28 mouse cellular contexts compared by ENCODE assay signal in genomic region chr1:173343934-173344333, GRCm38 (mm10). TPM values are rescaled to one million over a fixed set of nuclear protein-coding genes. Genes with fewer than 3 reads are reported as not detected.
DNase-seq lines count a peak whose midpoint lies in the region; ATAC-seq lines count a peak whose summit lies in the region.
"Had no signal": no experiment of that assay in that cellular context is flagged by ENCODE, and none has a peak within 500 bp of the region (broad histone marks: within the 10 kb centered on the region; RNA-seq: fewer than 3 reads in every experiment).

No protein-coding gene starts in this region.

- no peak overlapping the region for H3K4me3 ChIP-seq in hindbrain, embryonic 13.5 days
- H3K4me3 ChIP-seq in hindbrain, embryonic 12.5 days: no peak overlapping the region
- H3K4me3 ChIP-seq in neural tube, embryonic 13.5 days: no peak overlapping the region
- no peak overlapping the region for H3K4me3 ChIP-seq in neural tube, embryonic 15.5 days (replicated peaks)
- no peak overlapping the region for H3K4me3 ChIP-seq in forebrain, embryonic 16.5 days (replicated peaks; ENCODE audit: low read length)
- H3K4me3 ChIP-seq: gastrocnemius, adult 2 months; liver, embryonic 15.5 days; midbrain, embryonic 12.5 days had no signal

- H3K9ac ChIP-seq in hindbrain, embryonic 13.5 days: no peak overlapping the region
- H3K9ac ChIP-seq in hindbrain, embryonic 12.5 days: no peak overlapping the region
- H3K9ac ChIP-seq in neural tube, embryonic 13.5 days: no peak overlapping the region
- no peak overlapping the region for H3K9ac ChIP-seq in neural tube, embryonic 15.5 days (replicated peaks)
- no peak overlapping the region for H3K9ac ChIP-seq in forebrain, embryonic 16.5 days (replicated peaks; ENCODE audit: low read depth, low read length)
- H3K9ac ChIP-seq: liver, embryonic 15.5 days; lung, embryonic 14.5 days; midbrain, embryonic 12.5 days had no signal

- H3K36me3 ChIP-seq in hindbrain, embryonic 13.5 days: peaks cover 79% of the 10 kb centered on the region
- H3K36me3 ChIP-seq in hindbrain, embryonic 12.5 days: peaks cover 36% of the 10 kb centered on the region
- peaks cover 79% of the 10 kb centered on the region for H3K36me3 ChIP-seq in neural tube, embryonic 13.5 days
- H3K36me3 ChIP-seq in neural tube, embryonic 15.5 days: peaks cover 66% of the 10 kb centered on the region
- peaks cover 24% of the 10 kb centered on the region; the same call in 1 of the 2 replicates for H3K36me3 ChIP-seq in forebrain, embryonic 16.5 days (ENCODE audit: control insufficient read depth, insufficient read depth)
- H3K36me3 ChIP-seq: liver, embryonic 15.5 days had no signal

- WGBS in hindbrain, embryonic 13.5 days: 43% methylated on average over 3 of the region's 3 CpGs
- WGBS in hindbrain, embryonic 12.5 days: 58% methylated on average over 3 of the region's 3 CpGs
- 53% methylated on average over 3 of the region's 3 CpGs for WGBS in neural tube, embryonic 13.5 days
- 48% methylated on average over 3 of the region's 3 CpGs for WGBS in neural tube, embryonic 15.5 days
- 11% methylated on average over 3 of the region's 3 CpGs for WGBS in forebrain, embryonic 16.5 days

- no peaks in the 10 kb centered on the region for H3K27me3 ChIP-seq in hindbrain, embryonic 13.5 days
- H3K27me3 ChIP-seq in hindbrain, embryonic 12.5 days: no peaks in the 10 kb centered on the region
- H3K27me3 ChIP-seq in neural tube, embryonic 13.5 days: no peaks in the 10 kb centered on the region
- no peaks in the 10 kb centered on the region for H3K27me3 ChIP-seq in neural tube, embryonic 15.5 days (replicated peaks)
- no peaks in the 10 kb centered on the region for H3K27me3 ChIP-seq in forebrain, embryonic 16.5 days (replicated peaks; ENCODE audit: control insufficient read depth, insufficient read depth, low read length)
- H3K27me3 ChIP-seq: midbrain, embryonic 12.5 days had no signal

- peak overlapping the region; percentile 67 for H3K27ac ChIP-seq in hindbrain, embryonic 13.5 days
- no peak overlapping the region for H3K27ac ChIP-seq in hindbrain, embryonic 12.5 days
- H3K27ac ChIP-seq in neural tube, embryonic 13.5 days (replicated peaks): peak overlapping the region; percentile 70
- H3K27ac ChIP-seq in neural tube, embryonic 15.5 days (replicated peaks): no peak overlapping the region
- H3K27ac ChIP-seq in forebrain, embryonic 16.5 days (ENCODE audit: low read length): no peak overlapping the region
- H3K27ac ChIP-seq: gastrocnemius, adult 2 months; liver, embryonic 15.5 days; midbrain, embryonic 12.5 days; stomach, postnatal 0 days had no signal

- peak; percentile 9; the same call in 1 of the 2 replicates for ATAC-seq in hindbrain, embryonic 13.5 days (ENCODE audit: low FRiP score)
- no peak; the same call in 1 of the 2 replicates for ATAC-seq in hindbrain, embryonic 12.5 days (ENCODE audit: low FRiP score)
- ATAC-seq in neural tube, embryonic 13.5 days (ENCODE audit: low read depth): no peak
- no peak for ATAC-seq in neural tube, embryonic 15.5 days (ENCODE audit: low FRiP score)
- ATAC-seq in forebrain, embryonic 16.5 days: peak; percentile 56; the same call in 1 of the 2 replicates
- ATAC-seq: CD4-positive, CD25-positive, alpha-beta regulatory T cell, adult 4 months; inflammation-experienced regulatory T-cells, adult 6 months had no signal

- DNase-seq in adrenal gland, postnatal 4 days (ENCODE audit: low spot score in 2 of 2): no peak
- no peak for DNase-seq in urinary bladder, postnatal 14 days (ENCODE audit: low spot score)
- DNase-seq: adrenal gland, postnatal 25 days; cerebellum, adult 8-10 months; cerebellum, postnatal 25 days; gastrocnemius, adult 2 months; gastrocnemius, postnatal 36 days; heart, adult 18-20 months; heart, postnatal 36 days; kidney, adult 11 months; kidney, postnatal 25 days; liver; lung, embryonic 14.5 days; lung, postnatal 14 days; right cerebral cortex, postnatal 4 days; thymus, adult 18-20 months; thymus, postnatal 25 days had no signal

- no peaks in the 10 kb centered on the region for H3K9me3 ChIP-seq in hindbrain, embryonic 13.5 days
- H3K9me3 ChIP-seq in hindbrain, embryonic 12.5 days (replicated peaks): no peaks in the 10 kb centered on the region
- H3K9me3 ChIP-seq in neural tube, embryonic 13.5 days: no peaks in the 10 kb centered on the region
- no peaks in the 10 kb centered on the region for H3K9me3 ChIP-seq in neural tube, embryonic 15.5 days (replicated peaks)
- H3K9me3 ChIP-seq in forebrain, embryonic 16.5 days (ENCODE audit: control insufficient read depth, low read length): no peaks in the 10 kb centered on the region
- H3K9me3 ChIP-seq: liver, embryonic 15.5 days; midbrain, embryonic 12.5 days had no signal

- H3K4me2 ChIP-seq in hindbrain, embryonic 13.5 days: no peak overlapping the region
- no peak overlapping the region for H3K4me2 ChIP-seq in hindbrain, embryonic 12.5 days (replicated peaks)
- H3K4me2 ChIP-seq in neural tube, embryonic 13.5 days: no peak overlapping the region
- H3K4me2 ChIP-seq in neural tube, embryonic 15.5 days: no peak overlapping the region
- no peak overlapping the region for H3K4me2 ChIP-seq in forebrain, embryonic 16.5 days (ENCODE audit: low read length)
- H3K4me2 ChIP-seq: heart, embryonic 11.5 days; liver, embryonic 15.5 days; lung, embryonic 14.5 days; midbrain, embryonic 12.5 days had no signal

- H3K4me1 ChIP-seq in hindbrain, embryonic 13.5 days (replicated peaks): peaks cover 7% of the 10 kb centered on the region; the same call in 1 of the 2 replicates
- H3K4me1 ChIP-seq in hindbrain, embryonic 12.5 days: peaks cover 6% of the 10 kb centered on the region
- peaks cover 22% of the 10 kb centered on the region for H3K4me1 ChIP-seq in neural tube, embryonic 13.5 days (replicated peaks)
- H3K4me1 ChIP-seq in neural tube, embryonic 15.5 days: peaks cover 6% of the 10 kb centered on the region; the same call in 1 of the 2 replicates
- peaks cover 6% of the 10 kb centered on the region for H3K4me1 ChIP-seq in forebrain, embryonic 16.5 days (replicated peaks; ENCODE audit: control insufficient read depth, insufficient read depth, low read length)

RNA-seq across cellular contexts. Expression of gene Aim2, which starts 6.7 kb away (rescaled TPM):
- polyA plus RNA-seq in hindbrain, embryonic 13.5 days (2015; fragmentation: Nextera tagmentation; extraction: Ambion mirVana): 1.9 and 2.1 TPM in 2 replicates
- 3.2 and 3.9 TPM in 2 replicates for polyA plus RNA-seq in hindbrain, embryonic 12.5 days (2016; fragmentation: Nextera tagmentation; extraction: Ambion mirVana)
- 1.4 and 2.3 TPM in 2 replicates for polyA plus RNA-seq in neural tube, embryonic 13.5 days (2015; fragmentation: Nextera tagmentation; extraction: Ambion mirVana)
- polyA plus RNA-seq in neural tube, embryonic 15.5 days (2015; fragmentation: Nextera tagmentation; extraction: Ambion mirVana): 2.2 and 3.2 TPM in 2 replicates
- polyA plus RNA-seq in forebrain, embryonic 16.5 days (2015; fragmentation: Nextera tagmentation; extraction: Ambion mirVana): 3.0 and 4.0 TPM in 2 replicates
- 1 to 10 TPM; 2.3 to 2.7 TPM for total RNA-seq in adrenal gland, postnatal 4 days (2021)

RNA-seq across cellular contexts. Expression of gene Ackr1, which starts 10.4 kb away (rescaled TPM):
- 15.1 and 16.8 TPM in 2 replicates for polyA plus RNA-seq in hindbrain, embryonic 13.5 days (2015; fragmentation: Nextera tagmentation; extraction: Ambion mirVana)
- 7.8 and 9.3 TPM in 2 replicates for polyA plus RNA-seq in hindbrain, embryonic 12.5 days (2016; fragmentation: Nextera tagmentation; extraction: Ambion mirVana)
- 15.4 and 17.1 TPM in 2 replicates for polyA plus RNA-seq in neural tube, embryonic 13.5 days (2015; fragmentation: Nextera tagmentation; extraction: Ambion mirVana)
- polyA plus RNA-seq in neural tube, embryonic 15.5 days (2015; fragmentation: Nextera tagmentation; extraction: Ambion mirVana): 17.7 and 18.2 TPM in 2 replicates
- polyA plus RNA-seq in forebrain, embryonic 16.5 days (2015; fragmentation: Nextera tagmentation; extraction: Ambion mirVana): 12.4 and 14.0 TPM in 2 replicates
- 1 to 10 TPM; 5.0 to 6.2 TPM for total RNA-seq in adrenal gland, postnatal 4 days (2021)
- polyA plus RNA-seq: CD4-positive, CD25-positive, alpha-beta regulatory T cell, adult 4 months; inflammation-experienced regulatory T-cells, adult 6 months had no signal

RNA-seq across cellular contexts. Expression of gene Cadm3, which starts 23.6 kb away (rescaled TPM):
- 50.0 and 52.9 TPM in 2 replicates for polyA plus RNA-seq in hindbrain, embryonic 13.5 days (2015; fragmentation: Nextera tagmentation; extraction: Ambion mirVana)
- 20.1 and 25.7 TPM in 2 replicates for polyA plus RNA-seq in hindbrain, embryonic 12.5 days (2016; fragmentation: Nextera tagmentation; extraction: Ambion mirVana)
- polyA plus RNA-seq in neural tube, embryonic 13.5 days (2015; fragmentation: Nextera tagmentation; extraction: Ambion mirVana): 48.3 and 53.6 TPM in 2 replicates
- 61.0 and 91.8 TPM in 2 replicates for polyA plus RNA-seq in neural tube, embryonic 15.5 days (2015; fragmentation: Nextera tagmentation; extraction: Ambion mirVana)
- polyA plus RNA-seq in forebrain, embryonic 16.5 days (2015; fragmentation: Nextera tagmentation; extraction: Ambion mirVana): 33.8 and 47.1 TPM in 2 replicates
- 10 to 100 TPM; 15.6 to 17.7 TPM for total RNA-seq in adrenal gland, postnatal 4 days (2021)
- polyA plus RNA-seq: CD4-positive, CD25-positive, alpha-beta regulatory T cell, adult 4 months had no signal

Comparison
In these comparisons a context has a peak if more than half of its experiments do, and no peak if none do; other contexts are left out.
1. ATAC-seq: peak in hindbrain, embryonic 13.5 days (single experiment) and forebrain, embryonic 16.5 days (single experiment); none in hindbrain, embryonic 12.5 days (single experiment), neural tube, embryonic 13.5 days (single experiment) and neural tube, embryonic 15.5 days (single experiment).
2. H3K27ac ChIP-seq: peak in hindbrain, embryonic 13.5 days (single experiment) and neural tube, embryonic 13.5 days (single experiment); none in hindbrain, embryonic 12.5 days (single experiment), neural tube, embryonic 15.5 days (single experiment) and forebrain, embryonic 16.5 days (single experiment).